Mouse (Mus musculus) embryonic fibroblast, embryonic 13.5 days (primary cell): ENCODE measurements at regions not wholly inside any gene's neighbourhood (a gene's known extent, or its start where the extent isn't known, plus 50 kb on each side); places are given as distances from the start of the nearest gene placed in this dataset.

Experiments
- CTCF ChIP-seq: IDR thresholded peaks from 2 replicates; pipeline ENCODE4 v1.5.1; 2011; ENCODE audit warnings: mild to moderate bottlenecking, control low read depth, low read length, moderate library complexity, borderline replicate concordance; ENCODE audit not compliant: insufficient read depth
- POLR2A ChIP-seq: IDR thresholded peaks from 2 replicates; pipeline ENCODE4 v1.6.1; 2011; ENCODE audit warnings: low read depth, mild to moderate bottlenecking, control low read depth, low read length, moderate library complexity

DNA sequence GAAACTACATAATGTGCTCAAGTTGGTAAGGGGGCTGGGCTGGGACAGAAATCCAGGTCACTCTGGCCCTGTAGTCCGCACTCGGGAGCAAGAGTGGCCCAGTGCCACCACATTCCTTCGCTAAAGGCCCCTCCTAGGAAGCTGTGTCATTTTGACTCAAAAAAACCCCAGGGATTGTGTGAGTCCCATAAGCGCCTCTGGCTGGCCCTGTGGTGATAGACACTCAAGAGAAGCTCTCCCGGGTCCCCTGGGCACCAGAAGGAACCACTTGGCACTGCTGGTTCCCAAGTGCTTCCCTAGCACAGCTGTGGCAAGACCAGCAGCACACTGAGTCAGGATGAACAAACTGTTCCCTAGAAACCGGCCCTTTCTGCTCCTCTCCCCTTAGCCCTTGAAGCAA is 93.1 kb upstream of the Smarca2 start:
- TF ChIP-seq POLR2A (no peak), CTCF (no peak)
